In genomic region chr14:12299654-12300053, GRCm38 (mm10) we compare ENCODE assay signal across 30 mouse cellular contexts. TPM values are rescaled to one million over a fixed set of nuclear protein-coding genes. Genes with fewer than 3 reads are reported as not detected.
DNase-seq lines count a peak whose midpoint lies in the region; ATAC-seq lines count a peak whose summit lies in the region.
"Had no signal": no experiment of that assay in that cellular context is flagged by ENCODE, and none has a peak within 500 bp of the region (broad histone marks: within the 10 kb centered on the region; RNA-seq: fewer than 3 reads in every experiment).

No protein-coding gene starts in this region.

- no peaks in the 10 kb centered on the region for H3K9me3 ChIP-seq in hindbrain, embryonic 11.5 days (ENCODE audit: control insufficient read depth, low read length)
- H3K9me3 ChIP-seq in hindbrain, embryonic 16.5 days (ENCODE audit: control insufficient read depth, low read length) = no peaks in the 10 kb centered on the region
- H3K9me3 ChIP-seq: embryonic facial prominence, embryonic 12.5 days; hindbrain, embryonic 10.5 days; intestine, embryonic 15.5 days; limb, embryonic 12.5 days; liver, embryonic 15.5 days; midbrain, embryonic 15.5 days had no signal

- no peaks in the 10 kb centered on the region for H3K27me3 ChIP-seq in hindbrain, embryonic 11.5 days (ENCODE audit: control insufficient read depth, insufficient read depth, low read length)
- H3K27me3 ChIP-seq in hindbrain, embryonic 16.5 days (replicated peaks; ENCODE audit: control insufficient read depth, insufficient read depth, low read length) = no peaks in the 10 kb centered on the region
- H3K27me3 ChIP-seq: embryonic facial prominence, embryonic 12.5 days; intestine, embryonic 15.5 days; limb, embryonic 12.5 days; liver, embryonic 15.5 days; midbrain, embryonic 15.5 days had no signal

- H3K4me2 ChIP-seq in hindbrain, embryonic 11.5 days (replicated peaks; ENCODE audit: low read depth, low read length) = no peak overlapping the region
- H3K4me2 ChIP-seq in hindbrain, embryonic 16.5 days (ENCODE audit: low read length) = no peak overlapping the region
- H3K4me2 ChIP-seq: embryonic facial prominence, embryonic 12.5 days; intestine, embryonic 15.5 days; limb, embryonic 12.5 days; liver, embryonic 15.5 days; lung, embryonic 14.5 days; midbrain, embryonic 15.5 days had no signal

- H3K4me3 ChIP-seq in hindbrain, embryonic 11.5 days (ENCODE audit: low read depth, low read length) = no peak overlapping the region
- no peak overlapping the region for H3K4me3 ChIP-seq in hindbrain, embryonic 16.5 days (ENCODE audit: low read length)
- H3K4me3 ChIP-seq: embryonic facial prominence, embryonic 12.5 days; hindbrain, embryonic 10.5 days; intestine, embryonic 15.5 days; layer of hippocampus, adult 2 months; left cerebral cortex, adult 2 months; limb, embryonic 12.5 days; liver, embryonic 15.5 days; midbrain, embryonic 15.5 days had no signal

- H3K4me1 ChIP-seq in hindbrain, embryonic 11.5 days (replicated peaks; ENCODE audit: control insufficient read depth, insufficient read depth, low read length) = no peaks in the 10 kb centered on the region
- H3K4me1 ChIP-seq in hindbrain, embryonic 16.5 days (ENCODE audit: control insufficient read depth, insufficient read depth, low read depth, low read length) = no peaks in the 10 kb centered on the region
- H3K4me1 ChIP-seq: embryonic facial prominence, embryonic 12.5 days; intestine, embryonic 15.5 days; limb, embryonic 12.5 days; liver, embryonic 15.5 days; midbrain, embryonic 15.5 days had no signal

- H3K27ac ChIP-seq in hindbrain, embryonic 11.5 days (ENCODE audit: low read depth, low read length) = no peak overlapping the region
- no peak overlapping the region for H3K27ac ChIP-seq in hindbrain, embryonic 16.5 days (ENCODE audit: low read depth, low read length)
- H3K27ac ChIP-seq: embryonic facial prominence, embryonic 12.5 days; hindbrain, embryonic 10.5 days; hindbrain, postnatal 0 days; intestine, embryonic 15.5 days; layer of hippocampus, adult 2 months; left cerebral cortex, adult 2 months; limb, embryonic 12.5 days; liver, embryonic 15.5 days; midbrain, embryonic 15.5 days had no signal

- no peak overlapping the region for H3K9ac ChIP-seq in hindbrain, embryonic 11.5 days (ENCODE audit: low read depth, low read length)
- no peak overlapping the region for H3K9ac ChIP-seq in hindbrain, embryonic 16.5 days (ENCODE audit: low read depth, low read length)
- H3K9ac ChIP-seq: embryonic facial prominence, embryonic 12.5 days; intestine, embryonic 15.5 days; limb, embryonic 12.5 days; liver, embryonic 15.5 days; lung, embryonic 14.5 days; midbrain, embryonic 15.5 days had no signal

- H3K36me3 ChIP-seq in hindbrain, embryonic 11.5 days (ENCODE audit: control insufficient read depth, insufficient read depth, low read length) = no peaks in the 10 kb centered on the region
- H3K36me3 ChIP-seq in hindbrain, embryonic 16.5 days (ENCODE audit: control insufficient read depth, insufficient read depth, low read length) = no peaks in the 10 kb centered on the region
- H3K36me3 ChIP-seq: embryonic facial prominence, embryonic 12.5 days; intestine, embryonic 15.5 days; limb, embryonic 12.5 days; midbrain, embryonic 15.5 days had no signal

- ATAC-seq in hindbrain, embryonic 11.5 days (ENCODE audit: low FRiP score) = no peak; the same call in 1 of the 2 replicates
- no peak for ATAC-seq in hindbrain, embryonic 16.5 days
- ATAC-seq: hindbrain, postnatal 0 days; intestine, embryonic 15.5 days had no signal

- DNase-seq in embryo, embryonic 11 days = peak; percentile 16
- no peak for DNase-seq in embryo, embryonic 9.5 days (ENCODE audit: extremely low spot score)
- peak; percentile 13 for DNase-seq in hindbrain, embryonic 11.5 days (ENCODE audit: low spot score)
- DNase-seq in Muller cell, postnatal 12 days (ENCODE audit: inconsistent ontology term) = peak; percentile 64
- peak; percentile 44 for DNase-seq in retina, embryonic 14.5 days (ENCODE audit: low spot score)
- DNase-seq in lung, postnatal 14 days = no peak
- DNase-seq: adrenal gland, postnatal 25 days; cerebellum, adult 9-10 months; heart, postnatal 14 days; kidney, adult 2 months; kidney, postnatal 36 days; lung, embryonic 14.5 days; thymus, postnatal 4 days had no signal

- WGBS in hindbrain, embryonic 11.5 days = 45% methylated on average over 6 of the region's 6 CpGs
- 27% methylated on average over 6 of the region's 6 CpGs for WGBS in hindbrain, embryonic 16.5 days

RNA-seq across cellular contexts. Expression of gene 3830406C13Rik, which starts 15.7 kb away (rescaled TPM):
- 26.2 and 33.2 TPM in 2 replicates for polyA plus RNA-seq in hindbrain, embryonic 11.5 days (2014; fragmentation: Nextera tagmentation; extraction: Ambion mirVana)
- polyA plus RNA-seq in hindbrain, embryonic 16.5 days (2015; fragmentation: Nextera tagmentation; extraction: Ambion mirVana) = 39.1 and 42.3 TPM in 2 replicates

RNA-seq across cellular contexts. Expression of gene Gm49355, which starts 15.9 kb away (rescaled TPM):
- 0.08 and 0.23 TPM in 2 replicates for polyA plus RNA-seq in hindbrain, embryonic 11.5 days (2014; fragmentation: Nextera tagmentation; extraction: Ambion mirVana)
- 0.19 and 0.27 TPM in 2 replicates for polyA plus RNA-seq in hindbrain, embryonic 16.5 days (2015; fragmentation: Nextera tagmentation; extraction: Ambion mirVana)
- polyA plus RNA-seq: liver, adult 2 months; midbrain, embryonic 15.5 days had no signal

RNA-seq across cellular contexts. Expression of gene Fezf2, which starts 48.3 kb away (rescaled TPM):
- polyA plus RNA-seq in hindbrain, embryonic 11.5 days (2014; fragmentation: Nextera tagmentation; extraction: Ambion mirVana) = not detected in 2 replicates
- polyA plus RNA-seq in hindbrain, embryonic 16.5 days (2015; fragmentation: Nextera tagmentation; extraction: Ambion mirVana) = 0.06 and 2.3 TPM in 2 replicates
- polyA plus RNA-seq: heart, embryonic 14.5 days; hindbrain, postnatal 0 days; intestine, embryonic 15.5 days; kidney, adult 2 months; kidney, embryonic 16.5 days; liver, adult 2 months; lung, embryonic 14.5 days; neural tube, embryonic 11.5 days; small intestine, adult 2 months; stomach, embryonic 14.5 days; testis, adult 2 months had no signal

Comparison
In these comparisons a context has a peak if more than half of its experiments do, and no peak if none do; other contexts are left out.
1. DNase-seq: peak in embryo, embryonic 11 days (single experiment), hindbrain, embryonic 11.5 days (single experiment), Muller cell, postnatal 12 days (single experiment) and retina, embryonic 14.5 days (single experiment); none in embryo, embryonic 9.5 days (single experiment) and lung, postnatal 14 days (single experiment).